26 mouse cellular contexts compared by ENCODE assay signal in the genomic region with DNA sequence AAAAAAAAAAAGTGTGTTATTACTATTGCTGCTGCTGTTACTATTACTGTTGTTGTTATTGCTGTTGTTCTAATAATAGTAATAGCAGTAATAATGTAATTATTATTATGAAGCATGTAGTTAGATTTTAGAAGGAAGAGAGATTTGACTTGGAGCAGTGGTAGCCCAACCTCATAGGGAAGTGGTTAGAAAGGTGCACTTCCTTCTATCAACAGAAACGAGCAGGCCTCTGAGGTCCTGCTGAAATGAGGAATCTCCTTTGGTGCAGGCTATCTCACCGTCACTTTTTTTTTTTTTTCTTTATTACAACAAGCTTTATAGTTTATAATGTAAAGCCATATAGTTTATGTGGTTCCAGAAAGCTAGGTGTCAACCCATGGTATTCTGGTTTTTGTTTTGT. TPM values are rescaled to one million over a fixed set of nuclear protein-coding genes. Genes with fewer than 3 reads are reported as not detected.
DNase-seq lines count a peak whose midpoint lies in the region; ATAC-seq and TF ChIP-seq lines count a peak whose summit lies in the region.
"Had no signal": no experiment of that assay in that cellular context is flagged by ENCODE, and none has a peak within 500 bp of the region (broad histone marks: within the 10 kb centered on the region; RNA-seq: fewer than 3 reads in every experiment).

No protein-coding gene starts in this region.

- TF ChIP-seq CTCF in CH12.LX (conservative IDR thresholded peaks at IDR 0.05 in 1 of 2, IDR thresholded peaks at IDR 0.05 in 1 of 2; ENCODE audit: low read depth in 2 of 2, low read length in 2 of 2) = no peak
- TF ChIP-seq CTCF in lung, postnatal 0 days (IDR thresholded peaks at IDR 0.05) = no peak

- peak; percentile 5 for DNase-seq in CH12.LX (ENCODE audit: extremely low read depth)
- DNase-seq in gastrocnemius, postnatal 14 days = no peak
- DNase-seq in cerebellum, adult 11 months = no peak
- no peak for DNase-seq in lung, postnatal 0 days (ENCODE audit: low spot score)
- DNase-seq: adrenal gland, adult 2 months; adrenal gland, postnatal 14 days; cerebellum, adult 11-12 months; cerebellum, adult 8-10 months; cerebellum, postnatal 10 days; cerebellum, postnatal 36 days; forebrain, postnatal 0 days; gastrocnemius, adult 2 months; gastrocnemius, postnatal 25 days; heart, adult 2 months had no signal

- no peak overlapping the region for H3K27ac ChIP-seq in CH12.LX (ENCODE audit: insufficient read depth, low read depth)
- no peak overlapping the region for H3K27ac ChIP-seq in lung, postnatal 0 days (ENCODE audit: low read length)
- H3K27ac ChIP-seq: forebrain, embryonic 10.5 days; gastrocnemius, adult 2 months; heart, adult 2 months; heart, embryonic 10.5 days; heart, embryonic 13.5 days; hindbrain, embryonic 10.5 days; hindbrain, embryonic 14.5 days; hindbrain, postnatal 0 days had no signal

- no peaks in the 10 kb centered on the region for H3K36me3 ChIP-seq in CH12.LX (replicated peaks in 1 of 2; ENCODE audit: control insufficient read depth in 1 of 2, insufficient read depth in 1 of 2, low read length in 1 of 2)
- no peaks in the 10 kb centered on the region for H3K36me3 ChIP-seq in lung, postnatal 0 days (ENCODE audit: insufficient read depth, low read length)
- H3K36me3 ChIP-seq: forebrain, embryonic 10.5 days; G1E; heart, embryonic 10.5 days; heart, embryonic 13.5 days; hindbrain, embryonic 10.5 days had no signal

- no peak overlapping the region for H3K4me2 ChIP-seq in CH12.LX (ENCODE audit: insufficient read depth, low read depth, poor library complexity, severe bottlenecking)
- no peak overlapping the region for H3K4me2 ChIP-seq in lung, postnatal 0 days (replicated peaks; ENCODE audit: low read depth, low read length)
- H3K4me2 ChIP-seq: heart, embryonic 13.5 days; hindbrain, embryonic 14.5 days had no signal

- H3K4me1 ChIP-seq in CH12.LX (ENCODE audit: control insufficient read depth in 1 of 2, insufficient read depth in 2 of 2) = peaks cover 0 to 12% of the 10 kb centered on the region in 2 experiments; a peak in 1 of 4 replicates
- no peaks in the 10 kb centered on the region for H3K4me1 ChIP-seq in lung, postnatal 0 days (ENCODE audit: insufficient read depth, low read depth, low read length)

- in situ Hi-C loops in CH12.LX (cut with MboI; ENCODE audit: low pct_ligation_motif_present, low pct_unique_long_range_greater_than_20kb, low sequenced_read_pairs) = no loop called here

- H3K9ac ChIP-seq in CH12.LX (ENCODE audit: insufficient read depth, low read depth) = no peak overlapping the region
- no peak overlapping the region for H3K9ac ChIP-seq in lung, postnatal 0 days (replicated peaks; ENCODE audit: low read depth)
- H3K9ac ChIP-seq: forebrain, postnatal 0 days; heart, embryonic 13.5 days; hindbrain, embryonic 14.5 days had no signal

- no peaks in the 10 kb centered on the region for H3K9me3 ChIP-seq in CH12.LX (replicated peaks; ENCODE audit: low read length)
- H3K9me3 ChIP-seq in lung, postnatal 0 days (ENCODE audit: low read length) = no peaks in the 10 kb centered on the region
- H3K9me3 ChIP-seq: forebrain, embryonic 10.5 days; G1E; heart, embryonic 10.5 days; heart, embryonic 13.5 days; hindbrain, embryonic 10.5 days had no signal

- dilution Hi-C loops in CH12.LX (cut with MboI; ENCODE audit: extremely low pct_ligation_motif_present, extremely low pct_unique_long_range_greater_than_20kb, low sequenced_read_pairs) = no loop called here

- TF ChIP-seq EP300 in CH12.LX (IDR thresholded peaks at IDR 0.05; ENCODE audit: low read length) = no peak
- TF ChIP-seq EP300 in lung, postnatal 0 days (IDR thresholded peaks at IDR 0.05) = no peak

- peak; percentile 87 for ATAC-seq in common myeloid progenitor, adult 5-6 weeks (replicated peaks; ENCODE audit: low read depth, poor library complexity, severe bottlenecking)
- ATAC-seq in megakaryocyte, adult 5-6 weeks (ENCODE audit: poor library complexity, severe bottlenecking) = peak; percentile 91
- peak; percentile 87 for ATAC-seq in neutrophil, adult 5-6 weeks (ENCODE audit: extremely low read depth, insufficient number of reproducible peaks, low FRiP score, poor library complexity, severe bottlenecking)
- no peak for ATAC-seq in lung, postnatal 0 days
- ATAC-seq: forebrain, embryonic 14.5 days; forebrain, postnatal 0 days; hindbrain, postnatal 0 days; inflammation-experienced regulatory T-cells, adult 6 months had no signal

- intact Hi-C loops in gastrocnemius, postnatal 14 days (cut with DNase I; ENCODE audit: low total_unique reads) = no loop called here

- H3K4me3 ChIP-seq in CH12.LX (replicated peaks in 1 of 3; ENCODE audit: low read depth in 2 of 3, low read length in 2 of 3, poor library complexity in 1 of 3) = no peak overlapping the region
- H3K4me3 ChIP-seq in lung, postnatal 0 days (ENCODE audit: low read depth, low read length) = no peak overlapping the region
- H3K4me3 ChIP-seq: forebrain, embryonic 10.5 days; gastrocnemius, adult 2 months; heart, adult 2 months; heart, embryonic 10.5 days; heart, embryonic 13.5 days; hindbrain, embryonic 10.5 days had no signal

- no peaks in the 10 kb centered on the region for H3K79me2 ChIP-seq in CH12.LX (replicated peaks; ENCODE audit: control insufficient read depth, extremely low read depth, insufficient read depth, poor library complexity, severe bottlenecking)

- TF ChIP-seq RAD21 in CH12.LX (IDR thresholded peaks at IDR 0.05; ENCODE audit: low read depth, low read length) = no peak

- WGBS in lung, postnatal 0 days = 67% methylated on average over 2 of the region's 2 CpGs

- TF ChIP-seq POLR2A in CH12.LX (IDR thresholded peaks at IDR 0.05; ENCODE audit: low read depth, low read length) = no peak

- no peaks in the 10 kb centered on the region for H3K27me3 ChIP-seq in CH12.LX (replicated peaks)
- no peaks in the 10 kb centered on the region for H3K27me3 ChIP-seq in lung, postnatal 0 days (replicated peaks; ENCODE audit: insufficient read depth, low read length)

TF ChIP-seq in CH12.LX, 34 proteins besides CTCF, POLR2A, EP300 and RAD21:
- TF ChIP-seq GABPA (IDR thresholded peaks at IDR 0.05; ENCODE audit: insufficient replicate concordance, low read depth, low read length) (no peak), UBTF (IDR thresholded peaks at IDR 0.05; ENCODE audit: low read depth, low read length) (no peak), ZNF384 (IDR thresholded peaks at IDR 0.05; ENCODE audit: low read depth, low read length) (no peak), CHD1 (IDR thresholded peaks at IDR 0.05; ENCODE audit: low read depth, low read length) (no peak), KAT2A (IDR thresholded peaks at IDR 0.05; ENCODE audit: insufficient replicate concordance, low read length) (no peak), E2F4 (IDR thresholded peaks at IDR 0.05; ENCODE audit: insufficient replicate concordance, low read depth, low read length) (no peak), ZC3H11A (IDR thresholded peaks at IDR 0.05; ENCODE audit: low read depth, low read length) (no peak), ZKSCAN1 (IDR thresholded peaks at IDR 0.05; ENCODE audit: borderline replicate concordance, low read depth, low read length) (no peak)

RNA-seq across cellular contexts. Expression of gene Adgb, which starts 4.4 kb away (rescaled TPM):
- not detected in 2 replicates for total RNA-seq in CH12.LX (2012; rRNA removed)
- total RNA-seq in CH12.LX (2014; rRNA removed) = not detected in 2 replicates
- not detected in 2 replicates for polyA plus RNA-seq in CH12.LX (2012; ENCODE audit: insufficient read length, low read depth)
- 0.18 TPM in 1 of 2 replicates, not detected in the other for total RNA-seq in common myeloid progenitor, adult 5-6 weeks (2017)
- 0.27 and 1.4 TPM in 2 replicates for total RNA-seq in megakaryocyte, adult 5-6 weeks (2015)
- total RNA-seq in megakaryocyte, adult 5-6 weeks (2017) = 0.40 and 0.53 TPM in 2 replicates
- 0.74 and 1.3 TPM in 2 replicates for total RNA-seq in neutrophil, adult 5-6 weeks (2017)
- total RNA-seq in gastrocnemius, postnatal 14 days (2021) = under 1 TPM in 1 of 2 experiments, not detected in 1; 0.08 TPM
- 1.3 and 1.8 TPM in 2 replicates for polyA plus RNA-seq in lung, postnatal 0 days (2015; fragmentation: Nextera tagmentation; extraction: Ambion mirVana)
- total RNA-seq: gastrocnemius, adult 2 months; gastrocnemius, postnatal 25 days had no signal
- polyA plus RNA-seq: G1E; inflammation-experienced regulatory T-cells, adult 6 months had no signal
